Mouse (Mus musculus): Measurements from ENCODE around the gene Pla2g4d. TPM values are rescaled to one million over a fixed set of nuclear protein-coding genes. Genes with fewer than 3 reads are reported as not detected.

The Pla2g4d gene
- total and polyA plus RNA-seq, 3 experiments = not detected

DNA sequence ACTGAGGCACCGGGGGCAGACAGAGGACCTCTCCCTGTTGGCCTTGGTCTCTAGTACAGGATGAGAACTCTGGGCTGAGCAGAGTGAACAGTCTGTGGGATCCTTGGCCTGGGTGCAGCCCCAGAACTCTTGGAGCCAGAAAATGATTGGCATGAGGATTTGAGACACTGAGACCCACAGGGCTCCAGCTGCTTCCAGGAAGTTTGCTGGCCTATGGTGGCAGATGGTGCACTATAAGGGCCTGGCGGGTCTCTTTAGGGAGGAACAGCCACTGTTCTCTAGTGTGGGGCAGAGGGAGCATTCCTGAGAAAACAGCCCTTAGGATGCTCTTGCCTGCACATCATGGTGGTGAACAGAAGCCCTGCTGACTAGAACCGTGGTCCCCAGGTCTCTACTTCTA lies 596 bp downstream of the Pla2g4d start:
- in situ Hi-C loops (cut with MboI; ENCODE audit: low pct_ligation_motif_present, low pct_unique_long_range_greater_than_20kb, low sequenced_read_pairs) = loop anchor here (25.0 kb wide), 1 partner anchor 201 kb away; no protein-coding TSS in a partner anchor
- H3K9ac ChIP-seq (ENCODE audit: insufficient read depth, low read depth) = no peak overlapping the region
- no peak for DNase-seq (ENCODE audit: extremely low read depth)
- no peaks in the 10 kb centered on the region for H3K79me2 ChIP-seq (replicated peaks; ENCODE audit: control insufficient read depth, extremely low read depth, insufficient read depth, poor library complexity, severe bottlenecking)
- no peaks in the 10 kb centered on the region for H3K9me3 ChIP-seq (replicated peaks; ENCODE audit: low read length)
- no peak overlapping the region for H3K27ac ChIP-seq (ENCODE audit: insufficient read depth, low read depth)
- peaks cover 0 to 3% of the 10 kb centered on the region in 2 experiments; a peak in 1 of 4 replicates for H3K4me1 ChIP-seq (ENCODE audit: control insufficient read depth in 1 of 2, insufficient read depth in 2 of 2)
- no peak for TF ChIP-seq KAT2A (IDR thresholded peaks at IDR 0.05; ENCODE audit: insufficient replicate concordance, low read length)
- TF ChIP-seq ETS1 (conservative IDR thresholded peaks at IDR 0.05; ENCODE audit: low read depth, low read length) = no peak
- no peak for TF ChIP-seq MAFK (IDR thresholded peaks at IDR 0.05; ENCODE audit: insufficient replicate concordance, low read length)
- no peak overlapping the region for H3K4me3 ChIP-seq (replicated peaks in 1 of 3; ENCODE audit: low read depth in 2 of 3, low read length in 2 of 3, poor library complexity in 1 of 3)
- peaks cover 3% of the 10 kb centered on the region for H3K27me3 ChIP-seq (replicated peaks)
- no peaks in the 10 kb centered on the region for H3K36me3 ChIP-seq (replicated peaks in 1 of 2; ENCODE audit: control insufficient read depth in 1 of 2, insufficient read depth in 1 of 2, low read length in 1 of 2)
- dilution Hi-C loops (cut with MboI; ENCODE audit: extremely low pct_ligation_motif_present, extremely low pct_unique_long_range_greater_than_20kb, low sequenced_read_pairs) = no loop called here
- H3K4me2 ChIP-seq (ENCODE audit: insufficient read depth, low read depth, poor library complexity, severe bottlenecking) = no peak overlapping the region

DNA sequence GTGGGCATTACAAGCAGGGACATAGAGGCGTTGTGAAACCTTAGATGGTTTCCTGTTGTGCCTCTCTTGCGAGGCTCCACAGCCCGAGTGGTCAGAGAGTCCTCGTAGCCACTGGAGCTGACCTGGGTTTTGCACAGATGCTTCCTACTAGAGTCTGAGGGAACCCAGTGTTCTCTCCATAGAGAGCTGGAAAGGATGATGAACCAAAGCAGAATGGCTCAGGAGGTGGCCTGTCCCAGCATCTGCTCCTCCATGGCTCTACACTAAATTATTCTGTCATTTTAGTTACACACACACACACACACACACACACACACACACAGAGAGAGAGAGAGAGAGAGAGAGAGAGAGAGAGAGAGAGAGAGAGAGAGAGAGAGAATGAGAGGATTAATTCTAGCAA lies 3.4 kb downstream of the Pla2g4d start:
- no peaks in the 10 kb centered on the region for H3K36me3 ChIP-seq (replicated peaks in 1 of 2; ENCODE audit: control insufficient read depth in 1 of 2, insufficient read depth in 1 of 2, low read length in 1 of 2)
- H3K27me3 ChIP-seq (replicated peaks) = peaks cover 3% of the 10 kb centered on the region
- no peak for DNase-seq (ENCODE audit: extremely low read depth)
- no peak overlapping the region for H3K4me2 ChIP-seq (ENCODE audit: insufficient read depth, low read depth, poor library complexity, severe bottlenecking)
- H3K79me2 ChIP-seq (replicated peaks; ENCODE audit: control insufficient read depth, extremely low read depth, insufficient read depth, poor library complexity, severe bottlenecking) = no peaks in the 10 kb centered on the region
- no peak overlapping the region for H3K27ac ChIP-seq (ENCODE audit: insufficient read depth, low read depth)
- no peaks in the 10 kb centered on the region for H3K9me3 ChIP-seq (replicated peaks; ENCODE audit: low read length)
- no peaks in the 10 kb centered on the region for H3K4me1 ChIP-seq (ENCODE audit: control insufficient read depth in 1 of 2, insufficient read depth in 2 of 2)
- in situ Hi-C loops (cut with MboI; ENCODE audit: low pct_ligation_motif_present, low pct_unique_long_range_greater_than_20kb, low sequenced_read_pairs) (loop anchor here (25.0 kb wide), 1 partner anchor 198 kb away; no protein-coding TSS in a partner anchor), dilution Hi-C loops (cut with MboI; ENCODE audit: extremely low pct_ligation_motif_present, extremely low pct_unique_long_range_greater_than_20kb, low sequenced_read_pairs) (no loop called here)
- no peak for TF ChIP-seq HCFC1 (IDR thresholded peaks at IDR 0.05; ENCODE audit: low read depth, low read length)
- TF ChIP-seq MAFK (IDR thresholded peaks at IDR 0.05; ENCODE audit: insufficient replicate concordance, low read length) = no peak
- TF ChIP-seq CHD1 (IDR thresholded peaks at IDR 0.05; ENCODE audit: low read depth, low read length) = no peak
- no peak for TF ChIP-seq POLR2AphosphoS2 (IDR thresholded peaks at IDR 0.05; ENCODE audit: low read depth, low read length)
- no peak for TF ChIP-seq SMC3 (IDR thresholded peaks at IDR 0.05; ENCODE audit: low read depth, low read length)
- TF ChIP-seq ETS1 (conservative IDR thresholded peaks at IDR 0.05; ENCODE audit: low read depth, low read length) = no peak
- no peak for TF ChIP-seq RCOR1 (conservative IDR thresholded peaks at IDR 0.05; ENCODE audit: low read depth, low read length)
- no peak for TF ChIP-seq ZNF384 (IDR thresholded peaks at IDR 0.05; ENCODE audit: low read depth, low read length)
- TF ChIP-seq JUND (conservative IDR thresholded peaks at IDR 0.05; ENCODE audit: low read depth, low read length) = no peak
- no peak for TF ChIP-seq BHLHE40 (IDR thresholded peaks at IDR 0.05; ENCODE audit: low read depth, low read length)
- no peak for TF ChIP-seq USF1 (IDR thresholded peaks at IDR 0.05; ENCODE audit: low read depth, low read length)
- TF ChIP-seq NRF1 (IDR thresholded peaks at IDR 0.05; ENCODE audit: low read depth, low read length) = no peak
- no peak for TF ChIP-seq ELF1 (IDR thresholded peaks at IDR 0.05; ENCODE audit: low read depth, low read length)
- TF ChIP-seq ZC3H11A (IDR thresholded peaks at IDR 0.05; ENCODE audit: low read depth, low read length) = no peak
- no peak for TF ChIP-seq TCF12 (IDR thresholded peaks at IDR 0.05; ENCODE audit: low read depth, low read length)
- TF ChIP-seq E2F4 (IDR thresholded peaks at IDR 0.05; ENCODE audit: insufficient replicate concordance, low read depth, low read length) = no peak
- TF ChIP-seq GABPA (IDR thresholded peaks at IDR 0.05; ENCODE audit: insufficient replicate concordance, low read depth, low read length) = no peak
- H3K4me3 ChIP-seq (replicated peaks in 1 of 3; ENCODE audit: low read depth in 2 of 3, low read length in 2 of 3, poor library complexity in 1 of 3) = no peak overlapping the region
- H3K9ac ChIP-seq (ENCODE audit: insufficient read depth, low read depth) = no peak overlapping the region

All from CH12.LX (cell line).